Mouse (Mus musculus) frontal cortex, adult (tissue): ENCODE measurements around the gene Poglut1.

Experiments
- ATAC-seq: cut with Nextera tagmentation; 2 replicates; pipeline ENCODE4 v1.9.2; 2017; ENCODE audit warnings: mild to moderate bottlenecking, moderate library complexity, mixed read lengths; ENCODE audit not compliant: low TSS enrichment

Gene Poglut1

DNA sequence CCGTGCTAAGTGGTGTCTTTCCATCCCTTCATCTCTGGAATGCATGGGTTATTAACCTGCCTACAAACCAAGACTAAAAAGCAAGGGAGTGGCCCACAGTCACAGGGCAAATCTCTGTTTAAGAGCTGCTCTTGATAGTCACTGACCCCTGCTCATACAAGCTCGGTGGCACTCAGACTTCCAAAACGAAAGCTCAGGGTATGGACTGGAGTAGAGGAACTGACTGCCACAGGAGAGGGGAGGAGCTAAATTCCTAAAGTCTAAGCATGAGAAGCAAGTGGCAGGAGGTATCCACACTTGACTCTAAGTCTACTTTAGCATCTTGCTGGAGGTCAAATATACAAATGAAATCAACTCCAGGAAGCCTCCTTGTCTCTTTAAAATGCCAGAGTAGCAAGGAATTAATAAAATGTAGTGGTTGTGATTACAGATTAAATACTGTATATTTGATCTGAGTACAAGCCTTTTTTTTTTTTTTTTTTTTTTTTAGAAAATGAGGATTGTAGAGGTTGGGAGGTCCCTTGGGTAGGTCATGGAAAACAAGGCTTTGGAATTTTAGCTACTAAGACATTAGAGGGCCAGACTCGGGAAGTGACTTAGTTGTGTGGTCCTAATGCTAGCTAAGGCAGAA, 74.3 kb downstream of the Poglut1 start:
- ATAC-seq = peak; percentile 32; the same call in 1 of the 2 replicates
